Mouse (Mus musculus) right cerebral cortex, postnatal 36 days (tissue): ENCODE measurements at regions not wholly inside any gene's neighbourhood (a gene's known extent, or its start where the extent isn't known, plus 50 kb on each side); places are given as distances from the start of the nearest gene placed in this dataset.
A peak's percentile ranks its signal among the peaks of the same experiment; 100 is the strongest.

Experiments used
- DNase-seq, 2 experiments: peaks; one replicate each; pipeline ENCODE4 v3.0.0; 2022; ENCODE audit warnings: low spot score in 2 of 2, mixed read lengths in 1 of 2

DNA sequence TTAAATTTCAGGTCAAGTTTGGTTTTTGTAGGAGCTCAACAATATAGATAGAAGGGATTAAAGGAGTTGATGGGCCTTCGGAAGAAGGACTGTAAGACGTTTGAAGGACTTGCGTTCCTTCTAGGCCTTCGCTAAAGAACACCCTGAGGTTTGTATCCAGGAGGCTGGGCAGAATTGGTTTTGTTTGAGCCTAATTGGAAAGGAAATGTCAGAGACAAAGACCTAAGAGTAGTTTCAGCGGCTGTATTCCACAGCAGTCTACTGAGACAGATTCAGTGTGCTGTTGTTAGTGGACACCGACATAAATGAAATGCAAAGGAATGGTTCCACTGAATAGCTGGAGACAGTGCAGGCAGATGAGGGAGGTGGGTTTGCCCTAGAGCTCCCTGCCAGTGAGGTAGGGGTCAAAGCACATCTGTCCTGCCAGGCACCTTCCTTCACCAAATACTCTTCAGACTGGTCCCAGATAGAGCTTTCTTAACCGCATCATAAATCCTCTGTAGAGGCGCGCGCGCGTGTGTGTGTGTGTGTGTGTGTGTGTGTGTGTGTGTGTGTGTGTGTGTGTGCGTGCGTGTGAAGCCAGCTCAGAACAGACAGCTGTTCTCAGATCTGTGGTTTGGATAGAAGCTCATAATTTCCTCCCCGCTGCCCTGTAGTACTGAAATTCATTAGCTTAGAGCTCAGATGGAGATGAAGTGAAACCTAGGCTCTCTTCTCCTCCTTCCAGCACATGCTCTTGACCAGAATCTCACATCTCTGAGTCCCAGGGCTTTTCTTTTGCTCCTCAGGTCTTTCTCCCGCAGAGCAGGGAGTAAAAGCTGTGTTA lies 209.7 kb downstream of the Ktn1 start:
- no peak for DNase-seq

DNA sequence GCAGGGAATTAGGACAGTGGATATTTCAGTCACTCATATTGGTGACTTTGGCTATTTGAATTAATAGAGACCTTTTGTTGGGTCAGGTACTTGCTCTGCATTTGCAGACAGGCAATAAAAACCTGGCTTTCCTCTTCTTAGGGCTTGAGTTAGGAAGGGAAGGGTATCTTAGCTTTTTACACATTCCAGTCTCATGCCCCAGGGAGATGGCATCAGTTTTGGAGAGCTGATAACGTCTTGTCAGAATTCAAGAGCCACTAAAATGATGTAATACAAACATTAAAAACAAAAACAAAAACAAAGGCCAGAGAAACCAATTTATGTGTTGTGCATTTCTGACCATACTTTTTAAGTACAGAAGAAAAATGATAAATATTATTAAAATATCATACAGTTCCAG lies 214.3 kb downstream of the Ktn1 start:
- DNase-seq, result no peak

DNA sequence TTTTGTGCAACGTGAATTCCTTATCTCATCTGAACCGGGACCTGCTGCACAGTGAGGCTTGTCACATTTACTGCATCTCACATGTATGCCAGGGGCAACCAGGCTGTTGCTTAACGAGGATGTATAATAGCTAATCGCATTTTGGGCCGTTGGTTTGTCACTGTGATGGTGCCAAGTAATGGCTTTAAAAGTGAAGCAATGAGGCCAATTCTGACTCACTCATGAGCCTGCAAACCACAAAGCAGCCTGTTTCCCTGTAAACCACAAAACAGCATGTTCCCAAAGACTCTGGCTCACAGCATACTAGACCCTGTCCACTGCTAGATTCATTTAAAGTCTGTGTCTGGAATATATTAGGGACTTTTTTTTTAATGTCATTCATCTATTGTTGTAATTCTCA lies 214.8 kb downstream of the Ktn1 start:
- peak in 1 of 2 experiments; percentile 1 for DNase-seq

DNA sequence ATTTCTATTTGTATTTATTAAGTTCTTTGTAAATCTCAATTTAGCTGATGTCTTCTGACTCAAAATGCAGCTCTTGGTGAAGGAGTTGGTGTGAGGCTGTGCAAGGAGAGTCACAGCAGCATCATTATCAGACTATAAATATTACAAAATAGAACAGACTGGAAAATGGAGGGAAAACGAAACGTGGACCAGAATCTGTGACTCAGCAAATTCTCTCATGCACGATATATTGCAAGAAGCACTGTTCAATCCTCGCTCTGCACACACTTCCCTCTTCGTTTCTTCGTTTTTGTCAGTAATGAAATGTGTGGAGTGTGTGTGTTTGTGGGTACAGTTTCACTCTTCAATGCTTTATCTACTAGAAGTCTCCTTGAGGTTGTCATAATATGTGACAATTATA lies 215.5 kb downstream of the Ktn1 start:
- DNase-seq, result no peak

DNA sequence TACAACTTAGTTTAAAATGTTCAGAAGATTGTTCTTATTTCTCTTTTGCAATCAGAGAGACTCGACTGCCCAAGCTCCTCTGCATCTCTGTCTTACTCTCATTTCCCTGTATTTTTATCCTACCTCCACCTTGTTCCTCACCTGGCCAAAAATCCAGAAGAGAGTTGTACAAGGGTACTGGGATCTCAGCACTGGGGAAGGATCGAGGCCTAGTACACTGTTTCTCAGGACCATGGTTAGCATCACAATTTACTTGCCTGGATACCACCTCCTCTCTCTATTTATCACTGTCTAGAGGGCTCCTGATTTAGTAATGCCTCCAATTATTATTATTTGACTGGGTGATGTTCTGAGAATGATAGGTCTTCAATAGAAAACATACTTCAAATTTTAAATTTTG lies 218.8 kb downstream of the Ktn1 start:
- no peak for DNase-seq

DNA sequence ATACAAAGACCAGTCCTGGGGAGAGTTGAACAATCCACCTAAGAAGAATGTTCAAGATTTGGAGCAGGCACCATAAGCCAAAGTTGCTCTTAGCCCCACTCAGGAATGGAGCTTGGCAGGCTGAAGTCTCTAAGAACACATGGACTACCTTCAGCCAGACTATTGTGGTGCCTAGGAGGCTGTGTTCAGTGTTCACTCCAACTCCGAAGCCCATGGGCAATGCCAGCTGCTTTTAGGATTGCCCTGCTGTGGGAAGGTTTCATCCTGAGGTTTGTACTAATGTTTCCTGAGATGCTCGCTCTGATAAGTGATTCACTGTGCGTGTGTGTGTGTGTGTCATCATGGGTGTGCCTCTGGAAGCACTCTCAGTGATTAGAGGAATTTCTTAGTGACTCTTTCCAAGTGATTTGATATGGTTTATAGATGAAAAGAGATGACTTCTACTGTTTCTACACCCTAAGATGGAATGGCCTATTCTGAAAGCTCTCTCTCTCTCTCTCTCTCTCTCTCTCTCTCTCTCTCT lies 220.1 kb downstream of the Ktn1 start:
- no peak for DNase-seq

DNA sequence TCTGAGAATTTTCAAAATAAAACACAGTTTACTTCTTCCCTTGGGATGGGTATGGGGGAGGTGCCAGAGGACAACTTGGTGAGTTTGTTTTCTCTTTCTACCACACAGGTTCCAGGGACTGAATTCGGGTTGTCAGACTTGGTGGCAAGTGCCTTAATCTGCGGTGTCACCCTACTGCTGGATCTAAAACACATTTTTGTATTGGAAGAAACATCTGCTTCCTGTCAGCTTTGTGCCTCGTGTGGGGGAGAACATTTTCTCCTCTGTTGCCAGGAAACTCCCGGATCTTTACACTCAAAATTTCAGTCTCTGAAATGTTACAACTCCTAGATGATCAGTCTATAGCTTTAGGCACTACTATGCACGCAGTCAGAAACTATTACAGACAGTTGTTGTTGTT lies 228.3 kb downstream of the Ktn1 start:
- no peak for DNase-seq

DNA sequence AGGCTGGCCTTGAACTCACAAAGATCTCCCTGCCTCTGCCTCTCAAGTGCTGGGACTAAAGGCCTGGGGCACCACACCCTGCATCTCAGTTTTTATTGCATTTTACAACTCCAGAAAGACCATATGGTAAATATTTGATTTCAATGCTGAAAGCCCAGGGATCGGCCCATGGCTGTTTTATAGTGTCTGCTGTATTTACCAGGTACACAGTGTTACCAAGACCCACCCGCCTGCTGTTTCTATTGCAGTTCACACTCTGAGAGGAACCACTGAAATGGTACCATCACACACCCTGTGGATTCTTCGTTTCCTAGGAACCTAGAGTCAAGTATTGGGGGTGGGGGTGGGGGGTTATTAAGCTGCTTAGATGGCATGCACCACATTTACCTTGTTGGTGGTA lies 228.9 kb downstream of the Ktn1 start:
- DNase-seq, result no peak

DNA sequence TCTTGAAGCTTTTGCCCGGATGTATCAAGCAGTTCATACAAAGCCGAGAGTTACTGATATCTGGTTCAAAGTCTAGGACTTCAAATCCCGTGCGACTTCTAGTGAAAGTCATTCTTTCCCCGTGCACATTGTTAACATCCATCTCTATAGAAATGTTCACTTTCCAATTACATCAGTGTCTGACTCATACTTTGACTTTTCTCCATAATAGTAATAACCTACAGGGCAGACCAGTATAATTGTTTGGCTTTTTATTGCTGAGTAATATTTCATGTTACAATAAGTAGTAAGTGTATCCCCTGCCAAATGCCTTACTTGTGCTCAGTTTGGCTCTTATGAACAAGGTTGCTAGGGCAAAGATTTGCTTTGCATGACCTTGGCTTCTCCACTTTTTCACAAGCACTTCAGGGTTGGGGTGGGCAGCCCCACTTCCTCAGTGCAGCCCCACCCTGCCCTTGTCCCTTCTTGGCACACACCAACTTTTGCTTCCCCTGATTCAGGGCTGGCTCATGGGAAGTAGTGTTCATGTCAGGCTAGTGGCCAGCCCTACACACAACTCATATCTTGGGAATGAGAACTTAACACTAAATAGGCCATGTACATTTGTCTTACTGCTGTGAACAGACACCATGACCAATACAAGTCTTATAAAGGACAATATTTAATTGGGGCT lies 229.7 kb downstream of the Ktn1 start:
- DNase-seq, result no peak

DNA sequence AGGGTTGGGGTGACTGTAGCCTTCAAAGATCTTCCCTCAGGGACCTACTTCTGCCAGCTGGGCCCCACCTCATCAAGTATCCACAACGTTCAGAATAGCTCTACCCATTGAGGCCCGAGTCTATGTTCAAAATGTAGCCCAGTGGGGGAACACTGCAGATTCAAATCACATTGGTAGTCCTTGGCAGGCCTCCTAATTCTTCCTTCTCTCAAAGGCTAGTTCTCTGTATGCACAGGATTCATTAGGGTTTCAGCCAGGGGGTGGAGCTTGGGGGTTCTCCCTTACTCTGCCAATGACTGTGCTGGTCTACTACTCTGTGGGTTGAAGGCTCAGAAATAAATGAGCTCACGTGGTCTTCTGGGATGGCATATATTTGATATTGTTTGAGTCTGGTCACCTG lies 235.3 kb upstream of the Peli2 start:
- no peak for DNase-seq

DNA sequence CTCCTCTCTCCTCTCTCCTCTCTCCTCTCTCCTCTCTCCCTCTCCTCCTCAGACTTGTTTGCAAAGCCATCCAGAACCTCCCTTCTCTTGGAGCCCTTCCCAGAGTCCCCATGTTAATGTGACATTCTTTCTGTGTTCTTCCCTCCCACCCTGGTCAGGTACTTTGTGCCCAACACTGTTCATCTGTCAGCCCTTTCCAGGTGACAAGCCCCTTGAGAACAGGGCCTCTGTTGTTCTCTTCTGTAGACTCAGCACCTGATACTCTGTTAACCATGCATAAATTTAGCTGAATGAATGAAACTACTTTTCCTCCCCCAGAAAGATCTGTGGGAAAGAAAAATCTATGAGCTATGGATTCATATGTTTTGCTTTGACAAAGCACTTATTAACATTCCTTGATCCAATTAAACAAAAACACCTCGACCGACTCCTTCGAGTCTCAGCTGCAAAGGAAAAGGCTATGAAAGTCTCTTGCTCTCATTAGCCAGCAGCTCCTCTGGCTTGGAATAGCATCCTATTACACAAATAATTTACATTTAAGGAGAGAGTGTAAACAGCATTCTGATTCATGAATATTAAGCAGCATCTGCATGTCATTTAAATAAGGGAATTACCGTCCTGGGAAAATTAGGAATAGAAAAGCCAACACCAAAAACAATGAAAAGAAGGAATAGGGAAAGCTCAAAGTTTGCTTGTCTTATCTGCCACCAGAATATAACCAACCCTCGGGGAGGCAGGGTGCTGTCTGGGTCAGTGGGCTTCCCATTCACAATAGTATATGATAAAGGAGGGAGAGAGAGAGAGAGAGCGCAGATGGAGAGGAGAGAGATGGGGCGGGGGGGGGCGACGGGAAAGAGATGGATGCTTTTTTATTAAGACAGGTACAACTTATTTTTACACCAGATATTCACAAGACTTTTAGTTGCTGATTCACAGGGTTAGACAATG lies 230.1 kb upstream of the Peli2 start:
- no peak for DNase-seq

DNA sequence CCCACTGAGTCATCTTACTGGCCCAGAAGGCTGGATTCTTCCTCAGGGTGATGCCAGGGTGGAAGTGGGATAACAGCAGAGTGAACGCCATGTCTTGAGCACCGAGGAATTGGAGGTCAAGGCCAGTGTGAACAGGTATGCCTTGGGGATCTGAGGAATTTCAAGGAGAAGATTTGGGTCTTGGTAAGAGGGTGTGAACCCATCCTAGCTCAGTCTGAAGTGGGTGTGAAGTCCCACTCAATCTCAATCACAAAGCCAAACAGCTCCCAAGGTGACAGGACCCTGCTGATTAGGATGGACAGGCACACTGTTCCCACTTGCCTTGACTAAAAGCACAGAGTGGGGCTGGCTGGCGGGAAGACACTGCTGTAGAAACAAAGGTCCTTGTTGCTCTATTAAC lies 224.0 kb upstream of the Peli2 start:
- no peak for DNase-seq

DNA sequence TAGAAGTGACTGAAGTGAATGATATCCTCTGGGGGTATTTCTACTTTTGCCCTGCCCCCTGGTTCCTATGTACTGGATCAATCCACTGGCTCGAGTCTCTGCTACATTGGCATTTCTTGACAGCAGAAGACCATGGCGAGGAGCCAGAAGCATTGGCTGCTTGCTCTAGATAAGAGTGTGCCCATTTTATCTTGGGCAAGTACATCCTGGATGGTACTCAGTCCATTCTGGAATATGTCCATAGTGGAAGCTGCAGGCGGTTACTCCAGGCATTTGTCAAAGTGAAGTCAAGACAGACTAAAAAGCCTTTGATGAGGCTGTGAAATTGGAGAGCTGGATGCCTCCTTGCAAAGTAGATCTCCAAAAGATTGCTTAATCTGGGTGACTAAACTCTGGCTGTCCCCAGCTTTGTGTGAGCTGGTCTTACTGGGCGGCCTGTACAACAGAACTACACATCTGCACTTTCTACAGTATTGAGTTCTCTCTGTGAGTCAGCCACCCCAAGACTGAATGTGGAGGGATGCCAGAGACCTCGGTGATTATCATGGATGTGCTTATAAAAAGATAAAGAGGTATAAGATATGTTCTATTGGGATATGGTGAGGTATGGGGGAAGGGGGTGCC lies 222.6 kb upstream of the Peli2 start:
- no peak for DNase-seq

DNA sequence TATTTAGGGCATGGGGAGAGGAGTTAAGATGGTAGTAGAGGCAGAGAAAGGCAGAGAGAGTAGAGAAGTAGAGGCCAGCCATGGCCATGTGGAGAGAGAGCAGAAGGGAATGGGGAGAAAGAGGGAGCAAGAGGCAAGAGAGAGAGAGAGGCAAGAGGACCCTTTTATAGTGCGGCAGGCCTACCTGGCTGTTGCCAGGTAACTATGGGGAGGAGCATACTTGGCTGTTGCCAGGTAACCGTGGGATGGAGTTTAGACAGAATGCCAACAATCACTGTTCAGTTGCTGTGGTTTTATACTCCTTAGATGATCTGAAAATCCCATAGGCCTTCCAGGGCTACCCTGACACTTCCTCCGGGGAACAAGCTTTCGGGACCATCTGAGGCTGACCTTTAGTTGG lies 222.0 kb upstream of the Peli2 start:
- DNase-seq, result no peak

DNA sequence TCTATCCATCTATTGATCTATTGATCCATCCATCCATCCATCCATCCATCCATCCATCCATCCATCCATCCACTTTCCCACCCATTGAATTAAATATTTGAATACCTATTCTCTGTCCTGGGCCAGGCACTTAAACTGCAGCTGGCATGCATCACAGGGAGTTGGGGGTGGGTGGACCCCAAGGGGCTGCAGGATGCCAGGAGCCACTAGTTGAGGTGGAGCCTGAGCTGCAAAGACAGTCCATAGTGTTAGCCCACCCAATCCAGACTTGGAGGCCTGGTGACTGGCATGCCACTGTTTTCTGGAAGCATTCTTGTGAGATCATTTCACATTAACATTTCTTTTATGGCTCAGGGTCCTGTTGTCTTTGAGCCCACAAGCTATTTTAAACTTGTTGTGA lies 215.3 kb upstream of the Peli2 start:
- no peak for DNase-seq

DNA sequence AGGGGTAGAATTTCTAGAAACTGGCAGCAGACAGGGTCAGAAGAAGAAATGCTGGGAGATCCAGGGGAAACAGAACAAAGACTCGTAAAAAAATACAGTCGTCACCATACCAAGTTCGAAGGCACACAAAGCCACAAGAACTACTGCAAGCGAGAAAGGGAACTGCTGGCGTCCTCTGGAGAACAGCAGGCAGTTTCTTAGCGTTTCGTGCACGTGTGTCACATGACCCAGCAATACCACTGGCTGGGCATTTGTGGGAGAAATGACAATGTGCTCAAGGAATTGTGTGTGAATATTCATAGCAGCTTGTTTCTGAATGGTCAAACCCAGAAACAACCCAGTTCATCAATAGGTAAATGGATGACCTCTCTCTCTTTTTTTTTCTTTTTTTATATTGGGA lies 211.5 kb upstream of the Peli2 start:
- DNase-seq, result no peak

DNA sequence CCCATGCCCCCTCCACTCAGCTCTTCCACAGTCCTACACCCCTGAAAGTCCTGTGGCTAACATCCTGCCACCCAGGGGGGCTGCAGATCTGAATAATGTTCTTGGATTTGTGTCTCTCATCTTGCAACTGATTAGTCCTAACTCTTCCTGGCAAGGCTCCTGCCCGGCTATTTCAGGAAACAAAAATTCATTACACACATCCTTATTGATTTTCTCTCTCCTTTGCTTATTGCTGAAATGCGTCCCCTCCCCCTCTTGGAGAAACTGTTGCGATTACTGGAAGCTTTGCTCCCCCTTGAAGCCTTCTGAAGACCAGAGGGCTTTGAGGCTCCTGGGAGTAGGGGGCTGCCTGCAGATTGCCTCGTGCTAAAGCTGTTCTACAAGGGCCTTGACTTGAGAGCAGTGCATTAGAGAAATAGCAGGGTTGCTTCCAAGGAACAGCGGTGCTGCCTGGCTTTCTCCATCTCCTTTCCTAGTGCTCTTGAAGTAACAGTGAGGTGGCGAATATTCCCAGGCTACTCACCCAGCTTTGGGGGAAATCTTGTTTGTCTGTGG lies 209.8 kb upstream of the Peli2 start:
- DNase-seq, result no peak

DNA sequence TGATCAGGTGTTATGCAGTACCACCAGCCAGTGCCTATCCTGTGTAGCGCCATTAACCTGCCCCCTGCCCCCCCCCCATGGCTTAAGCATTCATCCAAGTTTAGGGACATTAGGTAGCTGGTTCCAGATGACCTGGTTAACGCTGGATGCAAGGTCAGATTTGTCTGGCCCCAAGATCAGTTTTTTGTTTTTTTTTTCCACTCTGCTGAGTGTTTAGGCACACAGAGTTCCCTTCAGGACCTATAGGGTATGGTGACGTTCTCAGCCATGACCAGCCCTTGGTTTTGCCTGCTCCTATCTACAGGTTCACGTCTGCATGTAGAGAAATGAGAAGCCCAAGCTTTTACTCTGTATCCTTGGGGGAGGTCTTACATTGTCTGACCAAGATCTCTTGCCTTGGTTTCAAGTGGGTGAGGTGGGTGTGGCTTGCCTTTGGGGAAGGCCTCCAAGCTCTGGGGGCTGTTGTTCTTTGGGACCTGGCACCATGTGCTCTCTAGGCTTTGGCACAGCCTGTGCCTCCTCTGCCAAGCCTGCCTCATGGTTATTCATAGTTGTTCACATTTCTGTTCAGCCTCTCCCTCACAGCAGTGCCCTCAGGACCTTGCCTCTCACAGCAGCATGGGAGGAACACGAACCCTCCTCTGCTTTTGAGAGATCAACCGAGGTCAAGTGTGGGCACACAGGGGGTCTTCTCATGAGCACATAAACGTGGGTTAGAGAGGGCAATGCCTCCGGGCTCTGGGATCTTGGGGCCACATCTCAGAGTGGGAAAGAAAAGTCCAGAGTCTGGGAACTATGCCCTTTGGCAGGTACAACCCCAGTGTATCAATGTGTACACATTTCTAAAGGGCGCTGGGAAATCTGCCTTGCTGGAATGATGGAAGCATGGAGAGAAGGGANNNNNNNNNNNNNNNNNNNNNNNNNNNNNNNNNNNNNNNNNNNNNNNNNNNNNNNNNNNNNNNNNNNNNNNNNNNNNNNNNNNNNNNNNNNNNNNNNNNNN lies 208.8 kb upstream of the Peli2 start:
- DNase-seq, result peak; percentile 47 to 69

DNA sequence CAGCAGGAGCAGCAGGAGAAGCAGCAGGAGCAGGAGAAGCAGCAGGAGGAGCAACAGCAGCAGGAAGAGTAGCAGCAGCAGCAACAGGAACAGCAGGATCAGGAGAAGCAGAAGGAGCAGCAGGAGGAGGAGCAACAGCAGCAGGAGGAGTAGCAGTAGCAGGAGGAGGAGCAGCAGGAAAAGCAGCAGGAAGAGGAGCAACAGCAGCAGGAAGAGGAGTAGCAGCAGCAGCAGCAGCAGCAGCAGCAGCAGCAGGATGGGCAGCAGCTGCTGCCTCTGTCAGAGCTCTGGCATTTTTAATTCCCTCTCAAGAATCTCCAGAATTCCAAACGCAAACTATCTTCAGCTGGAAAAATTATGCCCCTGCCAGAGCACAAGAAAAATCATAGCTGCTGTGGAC lies 205.0 kb upstream of the Peli2 start:
- DNase-seq, result no peak
